24 mouse cellular contexts compared by ENCODE assay signal in the genomic region with DNA sequence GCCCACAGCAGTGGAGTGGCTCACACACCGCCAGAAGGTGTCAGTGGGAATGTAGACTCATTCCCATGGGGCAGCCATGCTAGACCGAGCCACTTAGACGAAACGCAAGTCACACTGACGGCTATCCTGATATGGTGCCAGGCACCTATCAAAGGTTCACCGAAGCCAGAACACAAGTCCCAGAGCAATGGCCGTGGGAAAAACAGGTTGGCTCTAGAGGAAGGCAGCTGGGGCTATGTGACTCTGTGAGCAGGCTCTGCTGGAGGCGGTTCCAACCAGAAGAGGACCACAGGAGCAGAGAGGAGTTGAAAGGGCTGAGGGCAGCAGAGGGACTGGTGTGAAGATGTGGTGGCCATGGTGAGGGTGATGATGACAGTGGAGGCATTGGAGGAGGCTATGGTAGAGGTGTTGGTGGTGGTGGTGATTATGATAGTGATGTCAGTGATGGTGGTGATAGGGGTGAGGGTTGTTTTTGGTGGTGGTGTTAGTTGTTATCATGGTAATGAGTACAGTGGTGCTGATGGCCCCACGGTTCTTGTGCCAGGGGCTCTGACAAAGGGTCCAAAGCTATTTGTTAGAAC. TPM values are rescaled to one million over a fixed set of nuclear protein-coding genes. Genes with fewer than 3 reads are reported as not detected.
DNase-seq lines count a peak whose midpoint lies in the region; ATAC-seq and TF ChIP-seq lines count a peak whose summit lies in the region.
"Had no signal": no experiment of that assay in that cellular context is flagged by ENCODE, and none has a peak within 500 bp of the region (broad histone marks: within the 10 kb centered on the region; RNA-seq: fewer than 3 reads in every experiment).

No protein-coding gene starts in this region.

- intact Hi-C loops in heart, adult 2 months (cut with DNase I) = no loop called here
- intact Hi-C loops in heart, postnatal 36 days (cut with DNase I) = loop anchor here (10.0 kb wide), 1 partner anchor 431 kb away; a partner anchor contains a TSS

- TF ChIP-seq CTCF in heart, adult 2 months (IDR thresholded peaks at IDR 0.05) = no peak

- no peak overlapping the region for H3K4me3 ChIP-seq in heart, adult 2 months
- H3K4me3 ChIP-seq in embryonic facial prominence, embryonic 14.5 days (ENCODE audit: low read depth, low read length) = no peak overlapping the region
- H3K4me3 ChIP-seq: forebrain, embryonic 12.5 days; heart, embryonic 10.5 days; neural tube, embryonic 15.5 days had no signal

- peak overlapping the region; percentile 87 for H3K27ac ChIP-seq in heart, adult 2 months
- peak overlapping the region; percentile 61; the same call in 1 of the 2 replicates for H3K27ac ChIP-seq in embryonic facial prominence, embryonic 14.5 days (replicated peaks; ENCODE audit: low read depth, low read length)
- H3K27ac ChIP-seq: forebrain, embryonic 12.5 days; heart, embryonic 10.5 days; hindbrain, embryonic 14.5 days; neural tube, embryonic 15.5 days had no signal

- ATAC-seq in embryonic facial prominence, embryonic 14.5 days (ENCODE audit: low read depth) = no peak
- peak; percentile 57 for ATAC-seq in monocyte, adult 5-6 weeks (replicated peaks; ENCODE audit: insufficient number of reproducible peaks, low FRiP score, low TSS enrichment, poor library complexity, severe bottlenecking)
- ATAC-seq: intestine, embryonic 16.5 days; liver, postnatal 0 days had no signal

- TF ChIP-seq POLR2A in heart, adult 2 months (IDR thresholded peaks at IDR 0.05; ENCODE audit: insufficient read depth, low read depth, low read length) = no peak

- H3K79me2 ChIP-seq in heart, adult 2 months (replicated peaks; ENCODE audit: control insufficient read depth, insufficient read depth, low read length) = no peaks in the 10 kb centered on the region

- no peak overlapping the region for H3K9ac ChIP-seq in heart, adult 2 months (ENCODE audit: low read depth, low read length)
- H3K9ac ChIP-seq in embryonic facial prominence, embryonic 14.5 days (ENCODE audit: low read depth, low read length) = no peak overlapping the region
- H3K9ac ChIP-seq: forebrain, embryonic 12.5 days; hindbrain, embryonic 14.5 days; liver, postnatal 0 days; neural tube, embryonic 15.5 days had no signal

- DNase-seq in heart, adult 2 months = no peak
- no peak for DNase-seq in heart, postnatal 36 days
- DNase-seq in T-cell, adult 2 months (ENCODE audit: low spot score) = peak; percentile 30
- DNase-seq in embryonic facial prominence, embryonic 14.5 days (ENCODE audit: low spot score) = no peak
- DNase-seq in thymus, postnatal 36 days = no peak
- DNase-seq in layer of hippocampus, adult 9-11 months = no peak
- no peak for DNase-seq in kidney, postnatal 25 days
- DNase-seq: adrenal gland, adult 8-10 months; B cell, adult 2 months; cerebellum, adult 9-11 months; gastrocnemius, postnatal 25 days; layer of hippocampus, postnatal 36 days; liver, postnatal 0 days; lung, postnatal 10 days; right cerebral cortex, postnatal 14 days; thymus, postnatal 25 days had no signal

- no peaks in the 10 kb centered on the region for H3K9me3 ChIP-seq in embryonic facial prominence, embryonic 14.5 days (ENCODE audit: control insufficient read depth, low read length)
- H3K9me3 ChIP-seq: forebrain, embryonic 12.5 days; heart, embryonic 10.5 days; neural tube, embryonic 15.5 days had no signal

- H3K4me2 ChIP-seq in embryonic facial prominence, embryonic 14.5 days (ENCODE audit: low read depth, low read length) = no peak overlapping the region
- H3K4me2 ChIP-seq: forebrain, embryonic 12.5 days; hindbrain, embryonic 14.5 days; neural tube, embryonic 15.5 days had no signal

- peaks cover 18% of the 10 kb centered on the region for H3K4me1 ChIP-seq in heart, adult 2 months (ENCODE audit: control insufficient read depth, insufficient read depth, low read length)
- H3K4me1 ChIP-seq in embryonic facial prominence, embryonic 14.5 days (ENCODE audit: control insufficient read depth, insufficient read depth, low read length) = peaks cover 15% of the 10 kb centered on the region

- no peak for TF ChIP-seq EP300 in heart, adult 2 months (IDR thresholded peaks at IDR 0.05; ENCODE audit: insufficient read depth, low read depth, low read length)

- 78% methylated on average over 9 of the region's 9 CpGs for WGBS in heart, adult 2 months
- 86% methylated on average over 9 of the region's 9 CpGs for WGBS in embryonic facial prominence, embryonic 14.5 days

- no peaks in the 10 kb centered on the region for H3K27me3 ChIP-seq in heart, adult 2 months (ENCODE audit: control insufficient read depth, insufficient read depth, low read length)
- H3K27me3 ChIP-seq in embryonic facial prominence, embryonic 14.5 days (replicated peaks; ENCODE audit: control insufficient read depth, insufficient read depth, low read length) = no peaks in the 10 kb centered on the region
- H3K27me3 ChIP-seq: neural tube, embryonic 15.5 days had no signal

- no peaks in the 10 kb centered on the region for H3K36me3 ChIP-seq in heart, adult 2 months (ENCODE audit: control insufficient read depth, insufficient read depth, low read length)
- no peaks in the 10 kb centered on the region for H3K36me3 ChIP-seq in embryonic facial prominence, embryonic 14.5 days (ENCODE audit: control insufficient read depth, insufficient read depth, low read length)
- H3K36me3 ChIP-seq: forebrain, embryonic 12.5 days; heart, embryonic 10.5 days; neural tube, embryonic 15.5 days had no signal

RNA-seq across cellular contexts. Expression of a gene that starts 9.8 kb away (rescaled TPM):
- total RNA-seq in heart, adult 2 months (2021) = 1 to 10 TPM; 1.6 to 2.5 TPM
- 4.9 and 5.5 TPM in 2 replicates for polyA plus RNA-seq in heart, adult 2 months (2012; rRNA removed)
- total RNA-seq in heart, postnatal 36 days (2021) = 1 to 10 TPM; 1.1 to 2.3 TPM
- polyA plus RNA-seq in embryonic facial prominence, embryonic 14.5 days (2014; fragmentation: Nextera tagmentation; extraction: Ambion mirVana) = 48.8 and 71.7 TPM in 2 replicates
- total RNA-seq in monocyte, adult 5-6 weeks (2017) = 0.29 TPM in 1 of 3 replicates, not detected in the others
- total RNA-seq: layer of hippocampus, postnatal 36 days; left cerebral cortex, postnatal 25 days had no signal

RNA-seq across cellular contexts. Expression of a gene that starts 27.1 kb away (rescaled TPM):
- 1 to 10 TPM; 3.8 to 3.9 TPM for total RNA-seq in heart, adult 2 months (2021)
- polyA plus RNA-seq in heart, adult 2 months (2012; rRNA removed) = 5.4 and 6.5 TPM in 2 replicates
- 1 to 10 TPM; 3.6 to 5.2 TPM for total RNA-seq in heart, postnatal 36 days (2021)
- polyA plus RNA-seq in embryonic facial prominence, embryonic 14.5 days (2014; fragmentation: Nextera tagmentation; extraction: Ambion mirVana) = 0.86 and 1.6 TPM in 2 replicates
- 0.21 to 0.49 TPM (median 0.38 TPM) in 3 replicates for total RNA-seq in monocyte, adult 5-6 weeks (2017)
- polyA plus RNA-seq: liver, postnatal 0 days had no signal

RNA-seq across cellular contexts. Expression of a gene that starts 28.8 kb away (rescaled TPM):
- 1 to 10 TPM; 1.7 to 2.6 TPM for total RNA-seq in heart, adult 2 months (2021)
- 2.8 and 5.1 TPM in 2 replicates for polyA plus RNA-seq in heart, adult 2 months (2012; rRNA removed)
- 1 to 10 TPM; 1.9 to 3.9 TPM for total RNA-seq in heart, postnatal 36 days (2021)
- polyA plus RNA-seq in embryonic facial prominence, embryonic 14.5 days (2014; fragmentation: Nextera tagmentation; extraction: Ambion mirVana) = 4.4 and 4.9 TPM in 2 replicates
- total RNA-seq in monocyte, adult 5-6 weeks (2017) = 0.49 to 1.9 TPM (median 0.57 TPM) in 3 replicates

RNA-seq across cellular contexts. Expression of a gene that starts 29.3 kb away (rescaled TPM):
- 100 to 1,000 TPM; 839 to 985 TPM for total RNA-seq in heart, adult 2 months (2021)
- polyA plus RNA-seq in heart, adult 2 months (2012; rRNA removed) = 1,788 and 1,851 TPM in 2 replicates
- total RNA-seq in heart, postnatal 36 days (2021) = 100 to 1,000 TPM; 863 to 996 TPM
- 113 and 135 TPM in 2 replicates for polyA plus RNA-seq in embryonic facial prominence, embryonic 14.5 days (2014; fragmentation: Nextera tagmentation; extraction: Ambion mirVana)
- total RNA-seq in monocyte, adult 5-6 weeks (2017) = not detected in 3 replicates

RNA-seq across cellular contexts. Expression of a gene that starts 35.0 kb away (rescaled TPM):
- 1 to 10 TPM in 1 of 2 experiments, under 1 TPM in 1; 0.63 to 1.5 TPM for total RNA-seq in heart, adult 2 months (2021)
- 2.9 and 3.4 TPM in 2 replicates for polyA plus RNA-seq in heart, adult 2 months (2012; rRNA removed)
- 1 to 10 TPM in 1 of 2 experiments, under 1 TPM in 1; 0.41 to 1.1 TPM for total RNA-seq in heart, postnatal 36 days (2021)
- polyA plus RNA-seq in embryonic facial prominence, embryonic 14.5 days (2014; fragmentation: Nextera tagmentation; extraction: Ambion mirVana) = 37.0 and 40.9 TPM in 2 replicates
- not detected in 3 replicates for total RNA-seq in monocyte, adult 5-6 weeks (2017)
- total RNA-seq: liver, adult 2 months had no signal
